Mouse (Mus musculus): ENCODE data around the gene Prkab1. TPM values are rescaled to one million over a fixed set of nuclear protein-coding genes. Genes with fewer than 3 reads are reported as not detected.

The Prkab1 gene
- polyA plus RNA-seq, 1 experiment from 2014 or later = 61.0 TPM

DNA sequence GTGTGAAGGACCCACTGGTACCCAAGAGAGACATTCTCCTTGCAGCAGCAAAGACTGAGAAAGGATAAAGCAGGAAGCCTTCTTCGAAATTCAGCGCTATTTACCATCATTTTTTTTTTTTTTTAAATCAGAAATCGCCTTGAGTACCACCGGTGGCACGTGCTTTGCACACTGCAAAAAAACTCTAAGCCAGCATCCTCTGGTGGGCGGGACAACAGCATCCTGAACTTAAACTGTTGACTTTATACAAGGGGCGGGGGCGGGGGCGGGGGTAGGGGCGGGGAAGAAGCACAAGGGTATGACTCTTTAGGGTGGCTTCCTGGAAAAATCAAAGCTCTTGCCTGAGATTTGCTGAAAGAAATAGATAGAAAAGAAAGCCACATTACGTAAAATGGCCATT lies 15.4 kb upstream of the Prkab1 start:
- Histone ChIP-seq H3K9me3 (ENCODE audit: control insufficient read depth, low read length) (no peaks in the 10 kb centered on the region), H3K27me3 (ENCODE audit: control insufficient read depth, insufficient read depth, low read length) (no peaks in the 10 kb centered on the region), H3K4me2 (ENCODE audit: low read depth, low read length, severe bottlenecking) (no peak overlapping the region), H3K9ac (ENCODE audit: low read length) (no peak overlapping the region), H3K4me3 (ENCODE audit: low read depth, low read length) (no peak overlapping the region), H3K27ac (ENCODE audit: low read depth, low read length) (no peak overlapping the region), H3K4me1 (replicated peaks; ENCODE audit: control insufficient read depth, insufficient read depth, low read length) (no peaks in the 10 kb centered on the region), H3K36me3 (ENCODE audit: control insufficient read depth, insufficient read depth, low read length) (no peaks in the 10 kb centered on the region)
- 41% methylated on average over 11 of the region's 11 CpGs for whole genome bisulfite sequencing
- DNase-seq (ENCODE audit: low spot score) = no peak
- no peak for ATAC-seq (replicated peaks; ENCODE audit: low FRiP score)

DNA sequence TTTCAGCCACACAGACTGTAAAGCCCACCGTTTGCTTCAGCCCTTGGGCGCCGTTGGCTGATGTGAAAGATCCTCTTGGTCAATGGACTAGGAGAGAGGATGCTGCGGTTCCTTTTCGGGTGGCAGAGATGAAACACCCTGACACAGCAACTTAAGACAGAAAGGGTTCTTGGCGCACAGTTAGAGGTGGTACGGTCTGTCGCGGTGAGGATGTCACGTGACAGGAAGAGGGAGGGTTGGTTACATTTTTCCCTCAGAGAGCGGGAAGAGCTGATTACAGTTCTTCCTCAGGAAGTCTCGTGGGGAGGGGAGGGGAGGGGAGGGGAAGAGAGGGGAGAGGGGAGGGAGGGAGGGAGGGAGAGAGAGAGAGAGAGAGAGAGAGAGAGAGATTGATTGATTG lies 13.4 kb upstream of the Prkab1 start:
- DNase-seq (ENCODE audit: low spot score) = no peak
- no peaks in the 10 kb centered on the region for H3K27me3 ChIP-seq (ENCODE audit: control insufficient read depth, insufficient read depth, low read length)
- no peak overlapping the region for H3K9ac ChIP-seq (ENCODE audit: low read length)
- no peak overlapping the region for H3K4me2 ChIP-seq (ENCODE audit: low read depth, low read length, severe bottlenecking)
- H3K27ac ChIP-seq (ENCODE audit: low read depth, low read length) = no peak overlapping the region
- no peak overlapping the region for H3K4me3 ChIP-seq (ENCODE audit: low read depth, low read length)
- H3K36me3 ChIP-seq (ENCODE audit: control insufficient read depth, insufficient read depth, low read length) = no peaks in the 10 kb centered on the region
- WGBS = 59% methylated on average over 12 of the region's 12 CpGs
- no peaks in the 10 kb centered on the region for H3K4me1 ChIP-seq (replicated peaks; ENCODE audit: control insufficient read depth, insufficient read depth, low read length)
- no peaks in the 10 kb centered on the region for H3K9me3 ChIP-seq (ENCODE audit: control insufficient read depth, low read length)
- ATAC-seq (replicated peaks; ENCODE audit: low FRiP score) = no peak

DNA sequence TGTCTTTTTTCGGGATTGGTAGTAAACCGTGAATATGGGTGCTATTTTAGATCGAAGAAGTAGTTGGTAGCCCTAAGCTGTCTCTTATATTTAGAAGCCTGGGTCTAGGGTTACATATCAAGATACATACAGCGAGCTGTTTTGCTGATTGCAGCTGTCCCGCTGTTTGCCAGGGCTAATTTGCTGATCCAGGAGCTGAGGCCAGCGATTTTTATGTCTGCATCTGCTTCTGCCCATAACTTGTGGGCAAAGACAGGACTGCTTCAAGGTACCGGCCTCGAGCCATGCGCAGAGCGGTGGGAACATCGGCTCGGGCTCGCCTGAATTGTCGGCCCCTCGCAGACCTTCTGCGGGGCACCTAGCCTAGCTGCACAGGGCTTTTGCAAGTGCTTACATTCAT lies 12.2 kb upstream of the Prkab1 start:
- Histone ChIP-seq H3K27me3 (ENCODE audit: control insufficient read depth, insufficient read depth, low read length) (no peaks in the 10 kb centered on the region), H3K4me1 (replicated peaks; ENCODE audit: control insufficient read depth, insufficient read depth, low read length) (no peaks in the 10 kb centered on the region), H3K4me2 (ENCODE audit: low read depth, low read length, severe bottlenecking) (no peak overlapping the region), H3K9me3 (ENCODE audit: control insufficient read depth, low read length) (no peaks in the 10 kb centered on the region), H3K9ac (ENCODE audit: low read length) (no peak overlapping the region), H3K36me3 (ENCODE audit: control insufficient read depth, insufficient read depth, low read length) (no peaks in the 10 kb centered on the region), H3K4me3 (ENCODE audit: low read depth, low read length) (no peak overlapping the region), H3K27ac (ENCODE audit: low read depth, low read length) (no peak overlapping the region)
- WGBS = 56% methylated on average over 16 of the region's 16 CpGs
- ATAC-seq (replicated peaks; ENCODE audit: low FRiP score) (no peak), DNase-seq (ENCODE audit: low spot score) (no peak)

DNA sequence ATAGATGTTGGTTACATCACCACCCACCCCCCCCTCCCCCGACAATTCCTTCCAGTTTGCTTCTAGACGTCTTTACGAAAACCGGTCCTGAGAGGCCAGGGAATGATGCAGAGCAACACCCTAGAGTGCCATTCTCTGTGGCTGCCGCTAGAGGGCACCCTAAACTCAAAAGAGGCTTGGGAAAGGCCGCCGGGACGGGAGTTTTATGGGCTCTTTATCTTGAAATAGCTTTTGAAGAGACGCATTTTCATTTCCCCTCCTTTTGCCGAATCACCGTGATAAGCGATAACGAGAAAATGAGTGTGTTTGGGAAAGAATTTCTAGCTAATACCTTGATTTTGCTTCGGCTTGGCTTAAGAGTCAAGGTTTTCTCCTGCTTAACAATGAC lies 6.9 kb upstream of the Prkab1 start:
- WGBS = 3% methylated on average over 14 of the region's 14 CpGs
- H3K9me3 ChIP-seq (ENCODE audit: control insufficient read depth, low read length) = no peaks in the 10 kb centered on the region
- no peaks in the 10 kb centered on the region for H3K27me3 ChIP-seq (ENCODE audit: control insufficient read depth, insufficient read depth, low read length)
- no peak overlapping the region for H3K27ac ChIP-seq (ENCODE audit: low read depth, low read length)
- DNase-seq (ENCODE audit: low spot score) (peak; percentile 84), ATAC-seq (replicated peaks; ENCODE audit: low FRiP score) (no peak)
- H3K4me1 ChIP-seq (replicated peaks; ENCODE audit: control insufficient read depth, insufficient read depth, low read length) = peaks cover 6% of the 10 kb centered on the region; the same call in 1 of the 2 replicates
- H3K9ac ChIP-seq (ENCODE audit: low read length) = no peak overlapping the region
- H3K36me3 ChIP-seq (ENCODE audit: control insufficient read depth, insufficient read depth, low read length) = no peaks in the 10 kb centered on the region
- peak overlapping the region; percentile 35; the same call in 1 of the 2 replicates for H3K4me2 ChIP-seq (ENCODE audit: low read depth, low read length, severe bottlenecking)
- H3K4me3 ChIP-seq (ENCODE audit: low read depth, low read length) = no peak overlapping the region

DNA sequence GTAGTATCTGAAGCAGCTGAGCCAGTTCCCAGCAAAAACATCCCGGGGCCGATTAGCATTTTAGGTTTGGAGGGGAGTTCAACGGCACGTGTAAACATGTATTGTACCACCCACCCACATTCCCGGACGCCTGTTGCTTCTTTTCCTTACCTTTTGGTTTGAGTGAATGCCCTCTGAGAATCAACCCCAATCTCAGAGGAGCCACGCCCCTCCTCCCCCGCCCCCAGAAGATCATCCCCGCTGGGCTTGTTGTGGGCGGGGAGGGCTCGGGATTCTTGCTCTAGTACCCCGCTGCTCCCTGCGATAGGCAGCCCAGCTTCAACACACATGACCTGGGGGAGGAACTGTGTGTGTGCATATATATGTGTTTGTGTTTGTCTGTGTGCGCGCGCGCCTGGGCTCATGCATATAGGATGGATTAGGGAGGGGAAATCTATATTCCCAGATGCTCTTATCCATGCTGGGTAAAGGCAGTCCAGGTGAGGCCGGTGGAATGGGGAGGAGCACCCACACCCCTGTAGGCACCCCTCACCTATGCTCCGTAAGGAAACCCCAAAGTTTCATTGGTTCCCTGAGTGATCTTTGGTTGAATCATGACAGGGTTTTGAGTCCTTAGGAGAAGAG lies 6.4 kb upstream of the Prkab1 start:
- DNase-seq (ENCODE audit: low spot score) (no peak), ATAC-seq (replicated peaks; ENCODE audit: low FRiP score) (no peak)
- Histone ChIP-seq H3K36me3 (ENCODE audit: control insufficient read depth, insufficient read depth, low read length) (no peaks in the 10 kb centered on the region), H3K4me1 (replicated peaks; ENCODE audit: control insufficient read depth, insufficient read depth, low read length) (peaks cover 6% of the 10 kb centered on the region; the same call in 1 of the 2 replicates), H3K27ac (ENCODE audit: low read depth, low read length) (no peak overlapping the region), H3K4me3 (ENCODE audit: low read depth, low read length) (no peak overlapping the region), H3K27me3 (ENCODE audit: control insufficient read depth, insufficient read depth, low read length) (no peaks in the 10 kb centered on the region), H3K9ac (ENCODE audit: low read length) (no peak overlapping the region), H3K9me3 (ENCODE audit: control insufficient read depth, low read length) (no peaks in the 10 kb centered on the region), H3K4me2 (ENCODE audit: low read depth, low read length, severe bottlenecking) (peak overlapping the region; percentile 35)
- 2% methylated on average over 19 of the region's 19 CpGs for WGBS

DNA sequence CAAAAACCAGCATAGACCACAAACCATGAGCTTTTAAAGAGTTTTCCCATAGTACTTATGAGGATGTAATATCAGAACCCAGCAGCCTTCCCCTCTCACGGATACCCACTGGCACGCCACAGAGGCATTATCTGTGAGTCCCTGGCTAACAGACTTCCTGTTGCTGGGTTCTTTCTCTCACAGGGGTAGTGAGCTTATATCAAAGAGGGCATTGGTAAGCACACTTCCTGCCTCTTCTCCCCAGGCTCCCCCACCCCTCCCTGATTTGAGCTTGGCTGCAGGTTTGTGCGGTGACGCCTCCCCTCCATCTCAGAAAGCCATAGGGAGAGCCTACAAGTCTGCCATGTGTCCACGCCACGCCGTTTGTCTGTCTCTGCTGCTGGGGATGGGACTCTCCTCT lies 4.8 kb upstream of the Prkab1 start:
- Histone ChIP-seq H3K27me3 (ENCODE audit: control insufficient read depth, insufficient read depth, low read length) (no peaks in the 10 kb centered on the region), H3K9me3 (ENCODE audit: control insufficient read depth, low read length) (no peaks in the 10 kb centered on the region), H3K4me1 (replicated peaks; ENCODE audit: control insufficient read depth, insufficient read depth, low read length) (peaks cover 6% of the 10 kb centered on the region; the same call in 1 of the 2 replicates), H3K9ac (ENCODE audit: low read length) (no peak overlapping the region), H3K4me2 (ENCODE audit: low read depth, low read length, severe bottlenecking) (no peak overlapping the region), H3K27ac (ENCODE audit: low read depth, low read length) (no peak overlapping the region), H3K4me3 (ENCODE audit: low read depth, low read length) (no peak overlapping the region), H3K36me3 (ENCODE audit: control insufficient read depth, insufficient read depth, low read length) (no peaks in the 10 kb centered on the region)
- 84% methylated on average over 7 of the region's 7 CpGs for WGBS
- ATAC-seq (replicated peaks; ENCODE audit: low FRiP score) = no peak
- no peak for DNase-seq (ENCODE audit: low spot score)

DNA sequence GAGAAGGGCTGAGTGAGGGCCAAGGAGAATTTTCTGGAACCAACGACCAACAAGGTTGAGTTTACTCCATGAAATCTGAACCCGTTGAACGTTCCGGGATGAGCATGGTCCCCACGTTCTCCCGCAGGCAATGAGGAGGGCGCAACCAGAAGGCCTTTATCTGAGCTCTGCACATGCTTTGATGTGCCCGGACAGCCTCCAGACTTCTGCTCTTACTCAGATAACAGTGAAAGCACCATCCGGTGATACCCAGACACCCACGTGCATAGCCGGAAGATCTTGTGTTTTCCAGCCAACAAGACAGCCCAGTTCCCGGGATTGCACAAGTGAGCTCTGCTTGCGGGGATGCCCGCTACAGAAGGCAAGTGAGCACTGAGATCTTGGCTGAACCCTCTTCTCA lies 2.3 kb upstream of the Prkab1 start:
- DNase-seq (ENCODE audit: low spot score) (no peak), ATAC-seq (replicated peaks; ENCODE audit: low FRiP score) (no peak)
- Histone ChIP-seq H3K9me3 (ENCODE audit: control insufficient read depth, low read length) (no peaks in the 10 kb centered on the region), H3K4me2 (ENCODE audit: low read depth, low read length, severe bottlenecking) (no peak overlapping the region), H3K27me3 (ENCODE audit: control insufficient read depth, insufficient read depth, low read length) (no peaks in the 10 kb centered on the region), H3K4me3 (ENCODE audit: low read depth, low read length) (no peak overlapping the region), H3K4me1 (replicated peaks; ENCODE audit: control insufficient read depth, insufficient read depth, low read length) (peaks cover 10% of the 10 kb centered on the region; the same call in 1 of the 2 replicates), H3K9ac (ENCODE audit: low read length) (no peak overlapping the region), H3K27ac (ENCODE audit: low read depth, low read length) (no peak overlapping the region), H3K36me3 (ENCODE audit: control insufficient read depth, insufficient read depth, low read length) (no peaks in the 10 kb centered on the region)
- 91% methylated on average over 14 of the region's 14 CpGs for WGBS

DNA sequence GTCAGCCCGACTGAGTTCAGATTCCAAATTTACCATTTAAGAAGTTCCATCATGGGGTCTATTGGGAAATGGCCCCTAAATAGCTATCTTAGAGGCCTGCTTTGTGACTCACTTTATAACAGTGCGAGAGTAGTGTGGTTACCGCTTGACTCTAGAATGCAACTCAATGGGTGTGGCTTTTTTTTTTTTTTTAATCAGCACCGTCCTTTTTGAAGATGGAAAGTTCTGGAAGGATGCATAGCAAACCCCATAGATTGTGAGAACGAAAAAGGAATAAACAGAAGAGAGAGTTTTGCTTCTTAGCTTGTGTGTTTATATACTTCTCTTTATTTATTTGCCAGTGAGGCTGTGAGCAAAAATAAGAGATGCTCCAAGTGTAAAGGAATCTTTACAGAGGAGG lies 1.8 kb upstream of the Prkab1 start:
- DNase-seq (ENCODE audit: low spot score) = no peak
- H3K27ac ChIP-seq (ENCODE audit: low read depth, low read length) = no peak overlapping the region
- WGBS = 92% methylated on average over 5 of the region's 5 CpGs
- peaks cover 10% of the 10 kb centered on the region; the same call in 1 of the 2 replicates for H3K4me1 ChIP-seq (replicated peaks; ENCODE audit: control insufficient read depth, insufficient read depth, low read length)
- no peak overlapping the region for H3K9ac ChIP-seq (ENCODE audit: low read length)
- no peak overlapping the region for H3K4me3 ChIP-seq (ENCODE audit: low read depth, low read length)
- no peaks in the 10 kb centered on the region for H3K9me3 ChIP-seq (ENCODE audit: control insufficient read depth, low read length)
- no peak for ATAC-seq (replicated peaks; ENCODE audit: low FRiP score)
- H3K36me3 ChIP-seq (ENCODE audit: control insufficient read depth, insufficient read depth, low read length) = no peaks in the 10 kb centered on the region
- no peaks in the 10 kb centered on the region for H3K27me3 ChIP-seq (ENCODE audit: control insufficient read depth, insufficient read depth, low read length)
- no peak overlapping the region for H3K4me2 ChIP-seq (ENCODE audit: low read depth, low read length, severe bottlenecking)

DNA sequence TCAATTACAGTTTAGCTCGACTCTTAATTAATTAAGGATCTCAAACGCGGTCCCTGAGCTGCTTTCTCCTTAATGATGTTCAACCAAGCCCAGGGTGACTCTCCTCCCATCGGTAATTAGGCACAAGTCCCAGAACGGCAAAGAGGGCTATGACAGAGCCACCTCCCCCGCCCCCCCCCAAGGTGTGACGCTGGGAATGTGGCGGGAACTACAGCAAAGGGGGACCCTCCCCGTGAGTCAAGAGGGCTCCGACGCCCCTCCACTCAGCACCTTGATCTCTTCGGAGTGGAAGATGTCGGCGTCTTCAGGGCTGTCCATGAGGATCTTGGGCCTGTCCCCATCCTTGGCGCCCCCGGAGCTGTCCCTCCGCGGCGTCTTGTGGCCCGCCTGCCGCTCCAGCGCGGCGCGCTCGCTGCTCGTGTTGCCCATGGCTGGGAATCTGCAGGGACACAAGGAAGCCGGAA lies 455 bp downstream of the Prkab1 start:
- DNase-seq (ENCODE audit: low spot score) (peak; percentile 85), ATAC-seq (replicated peaks; ENCODE audit: low FRiP score) (peak; percentile 77)
- H3K27ac ChIP-seq (ENCODE audit: low read depth, low read length) = peak overlapping the region; percentile 79
- no peaks in the 10 kb centered on the region for H3K9me3 ChIP-seq (ENCODE audit: control insufficient read depth, low read length)
- no peaks in the 10 kb centered on the region for H3K27me3 ChIP-seq (ENCODE audit: control insufficient read depth, insufficient read depth, low read length)
- peaks cover 4% of the 10 kb centered on the region; the same call in 1 of the 2 replicates for H3K4me1 ChIP-seq (replicated peaks; ENCODE audit: control insufficient read depth, insufficient read depth, low read length)
- under 1% methylated on average over 25 of the region's 28 CpGs for WGBS
- peak overlapping the region; percentile 81 for H3K9ac ChIP-seq (ENCODE audit: low read length)
- peak overlapping the region; percentile 65 for H3K4me3 ChIP-seq (ENCODE audit: low read depth, low read length)
- H3K36me3 ChIP-seq (ENCODE audit: control insufficient read depth, insufficient read depth, low read length) = peaks cover 8% of the 10 kb centered on the region
- H3K4me2 ChIP-seq (ENCODE audit: low read depth, low read length, severe bottlenecking) = peak overlapping the region; percentile 80

Data from forebrain, embryonic 11.5 days (tissue).